Mouse (Mus musculus): Measurements from ENCODE around the gene Dhrs13. TPM values are rescaled to one million over a fixed set of nuclear protein-coding genes. Genes with fewer than 3 reads are reported as not detected.

Dhrs13 gene
- polyA plus RNA-seq, 1 experiment from 2014 or later: 17.0 TPM

DNA sequence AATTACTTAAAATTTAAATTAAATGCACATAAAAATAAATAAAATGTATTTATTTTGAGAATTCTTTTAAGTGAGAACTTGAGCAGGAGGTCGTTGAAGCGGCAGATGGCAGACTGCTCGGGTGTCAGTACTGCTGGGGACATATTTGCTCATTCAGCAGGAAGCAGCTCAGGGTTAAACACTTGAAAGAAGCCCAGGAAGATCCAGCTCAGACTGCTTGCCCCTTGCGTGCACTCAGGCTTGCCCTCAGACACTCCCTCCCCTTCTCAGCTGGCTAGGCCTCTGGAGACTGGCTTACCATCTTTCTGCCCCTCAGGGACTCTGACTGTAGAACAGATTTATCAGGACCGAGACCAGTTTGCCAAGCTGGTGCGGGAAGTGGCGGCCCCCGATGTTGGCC is 24.9 kb downstream of the Dhrs13 start:
- no peaks in the 10 kb centered on the region for H3K4me1 ChIP-seq (replicated peaks)
- no peaks in the 10 kb centered on the region for H3K27me3 ChIP-seq (ENCODE audit: insufficient read depth, poor library complexity, severe bottlenecking)
- DNase-seq (ENCODE audit: low spot score): no peak
- H3K36me3 ChIP-seq: peaks cover 77% of the 10 kb centered on the region
- no peak overlapping the region for H3K27ac ChIP-seq
- H3K9me3 ChIP-seq: no peaks in the 10 kb centered on the region
- 80% methylated on average over 8 of the region's 8 CpGs for WGBS
- no peak overlapping the region for H3K4me3 ChIP-seq

DNA sequence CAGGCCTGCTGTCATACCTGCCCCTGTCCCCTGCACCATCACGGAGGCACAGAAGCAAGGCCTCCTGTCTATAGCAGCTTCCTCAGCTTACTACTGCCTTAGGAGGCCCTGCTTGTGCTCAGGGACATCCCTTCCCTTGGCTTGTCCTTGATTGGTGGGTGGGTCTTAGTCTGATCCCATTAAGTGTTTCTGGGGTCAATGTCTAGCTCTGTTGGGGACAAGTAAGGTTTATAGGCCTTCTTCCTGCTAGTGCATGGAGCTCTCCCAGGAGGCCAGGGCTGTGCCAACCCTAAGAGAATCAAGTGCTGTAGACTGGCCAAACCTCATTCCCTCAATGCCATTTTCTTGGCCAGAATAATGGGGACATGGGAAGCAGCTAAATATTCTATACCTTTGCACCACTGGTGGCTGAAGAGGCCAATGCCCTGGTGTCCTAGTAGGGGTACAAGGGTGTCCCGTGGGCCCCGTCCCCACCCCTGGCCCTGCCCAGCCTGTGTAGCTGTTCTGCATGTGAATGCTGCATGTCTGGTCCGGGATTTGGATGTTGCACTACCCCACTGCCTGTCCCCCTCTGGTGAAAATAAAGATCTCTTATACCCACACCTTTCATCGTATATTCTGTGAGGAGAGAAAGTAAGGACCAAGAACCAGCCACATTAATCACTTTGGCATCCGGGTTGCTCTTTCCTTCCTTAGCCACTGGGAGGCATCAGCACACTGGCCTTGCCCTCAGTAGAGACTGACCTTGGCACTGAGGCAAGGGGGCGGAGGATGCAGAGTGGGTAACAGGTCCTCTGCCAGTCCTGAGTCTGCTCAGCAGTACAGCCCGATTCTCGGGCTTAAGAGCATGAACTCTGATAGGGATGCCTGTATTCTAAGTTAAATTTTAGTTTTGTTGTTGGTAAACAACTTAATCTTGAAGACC is 28.0 kb downstream of the Dhrs13 start:
- H3K27me3 ChIP-seq (ENCODE audit: insufficient read depth, poor library complexity, severe bottlenecking): no peaks in the 10 kb centered on the region
- no peaks in the 10 kb centered on the region for H3K4me1 ChIP-seq (replicated peaks)
- H3K27ac ChIP-seq: no peak overlapping the region
- no peak overlapping the region for H3K4me3 ChIP-seq
- 73% methylated on average over 9 of the region's 9 CpGs for WGBS
- no peaks in the 10 kb centered on the region for H3K9me3 ChIP-seq
- peaks cover 50% of the 10 kb centered on the region for H3K36me3 ChIP-seq
- peak; percentile 44 for DNase-seq (ENCODE audit: low spot score)

DNA sequence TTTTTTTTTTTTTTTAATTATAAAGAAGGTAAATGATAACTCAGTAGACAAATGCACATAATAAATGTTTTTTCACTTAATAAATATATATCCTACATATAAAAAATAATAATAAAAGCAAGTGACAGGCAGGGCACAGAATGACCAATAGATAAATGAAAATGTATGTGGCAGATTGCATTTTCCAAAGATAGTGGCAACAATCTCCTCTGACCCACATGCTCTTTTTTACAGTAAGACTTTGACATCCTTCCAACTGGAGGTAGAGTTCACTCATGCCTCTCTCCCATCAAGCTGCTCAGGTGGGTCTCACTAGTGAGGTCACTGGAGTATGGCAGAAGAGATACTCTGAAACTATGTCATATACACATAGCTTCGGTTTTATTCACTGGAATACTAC is 30.5 kb downstream of the Dhrs13 start:
- H3K36me3 ChIP-seq: peaks cover 27% of the 10 kb centered on the region
- no peaks in the 10 kb centered on the region for H3K9me3 ChIP-seq
- no peak for DNase-seq (ENCODE audit: low spot score)
- H3K27ac ChIP-seq: no peak overlapping the region
- no peak overlapping the region for H3K4me3 ChIP-seq
- H3K27me3 ChIP-seq (ENCODE audit: insufficient read depth, poor library complexity, severe bottlenecking): no peaks in the 10 kb centered on the region
- 88% methylated on average over 1 of the region's 1 CpGs for WGBS
- H3K4me1 ChIP-seq (replicated peaks): no peaks in the 10 kb centered on the region

DNA sequence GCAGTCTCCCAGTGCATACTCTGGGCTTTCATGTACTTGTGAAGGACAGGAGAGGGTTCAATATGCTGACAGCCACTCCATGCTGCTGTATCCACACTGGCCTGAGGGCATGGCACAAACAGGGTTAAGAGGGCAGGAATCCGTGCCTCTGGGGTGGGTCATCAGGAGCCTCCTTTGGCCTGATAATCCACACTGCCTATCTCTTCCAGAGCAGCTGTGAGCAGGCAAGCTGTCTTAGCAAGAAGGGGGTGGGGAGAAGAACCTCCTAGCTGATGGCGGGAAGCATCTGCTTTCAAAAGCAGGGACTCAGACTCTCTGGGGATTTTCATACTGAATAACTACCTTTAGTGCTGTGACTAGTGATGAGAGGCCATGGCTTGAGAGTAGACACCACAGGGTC is 33.8 kb downstream of the Dhrs13 start:
- Histone ChIP-seq H3K4me3 (no peak overlapping the region), H3K9me3 (no peaks in the 10 kb centered on the region), H3K4me1 (replicated peaks) (no peaks in the 10 kb centered on the region), H3K27me3 (ENCODE audit: insufficient read depth, poor library complexity, severe bottlenecking) (no peaks in the 10 kb centered on the region), H3K36me3 (0 out of 2 replicates have a peak, but pooled peaks cover 6% of the 10 kb centered on the region), H3K27ac (peak overlapping the region; percentile 5; the same call in 1 of the 2 replicates)
- WGBS: 55% methylated on average over 2 of the region's 2 CpGs
- DNase-seq (ENCODE audit: low spot score): no peak

DNA sequence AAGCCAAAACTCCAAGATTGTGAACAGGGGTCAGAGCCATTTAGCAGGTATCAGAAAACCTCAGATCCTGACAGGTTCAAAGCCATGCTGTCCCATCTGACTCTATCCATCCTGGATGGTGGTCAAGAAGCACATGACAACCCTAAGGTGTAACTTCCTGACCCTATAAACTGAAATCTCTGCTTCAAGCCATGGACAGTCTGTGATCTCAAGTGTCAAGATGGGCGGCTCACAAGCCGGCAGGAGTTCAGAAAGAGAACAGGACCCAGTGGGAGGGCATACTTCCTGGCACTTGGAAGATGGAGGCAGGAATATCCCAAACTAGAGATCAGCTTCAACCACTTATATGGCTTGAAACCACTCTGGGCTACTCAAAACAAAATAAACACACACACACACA is 34.6 kb downstream of the Dhrs13 start:
- no peaks in the 10 kb centered on the region for H3K9me3 ChIP-seq
- no peak overlapping the region for H3K27ac ChIP-seq
- H3K4me3 ChIP-seq: no peak overlapping the region
- 67% methylated on average over 2 of the region's 2 CpGs for WGBS
- H3K27me3 ChIP-seq (ENCODE audit: insufficient read depth, poor library complexity, severe bottlenecking): no peaks in the 10 kb centered on the region
- no peak for DNase-seq (ENCODE audit: low spot score)
- H3K36me3 ChIP-seq: peaks cover 12% of the 10 kb centered on the region
- no peaks in the 10 kb centered on the region for H3K4me1 ChIP-seq (replicated peaks)

DNA sequence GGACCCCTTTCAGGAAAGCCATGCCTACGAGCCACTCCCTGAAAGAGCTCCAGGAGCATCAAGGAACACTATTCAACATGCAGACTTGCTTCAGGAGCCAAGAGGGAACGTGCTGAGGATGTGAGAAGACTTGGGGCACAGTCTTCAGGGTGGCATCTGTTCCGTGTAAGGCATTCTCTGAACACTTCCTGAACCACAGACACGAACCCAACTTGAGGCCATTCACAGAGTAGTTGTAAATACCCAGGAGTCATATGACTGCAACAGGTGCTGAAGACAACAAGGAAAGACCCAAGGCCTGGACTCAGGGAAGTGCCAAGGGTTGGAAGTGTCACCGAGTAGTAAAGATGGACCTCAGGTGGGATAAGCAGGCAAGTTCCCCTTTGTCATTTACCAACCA is 35.5 kb downstream of the Dhrs13 start:
- Histone ChIP-seq H3K4me1 (replicated peaks) (no peaks in the 10 kb centered on the region), H3K9me3 (no peaks in the 10 kb centered on the region), H3K27ac (no peak overlapping the region), H3K4me3 (no peak overlapping the region), H3K27me3 (ENCODE audit: insufficient read depth, poor library complexity, severe bottlenecking) (no peaks in the 10 kb centered on the region), H3K36me3 (peaks cover 22% of the 10 kb centered on the region)
- 77% methylated on average over 5 of the region's 5 CpGs for WGBS
- DNase-seq (ENCODE audit: low spot score): no peak

DNA sequence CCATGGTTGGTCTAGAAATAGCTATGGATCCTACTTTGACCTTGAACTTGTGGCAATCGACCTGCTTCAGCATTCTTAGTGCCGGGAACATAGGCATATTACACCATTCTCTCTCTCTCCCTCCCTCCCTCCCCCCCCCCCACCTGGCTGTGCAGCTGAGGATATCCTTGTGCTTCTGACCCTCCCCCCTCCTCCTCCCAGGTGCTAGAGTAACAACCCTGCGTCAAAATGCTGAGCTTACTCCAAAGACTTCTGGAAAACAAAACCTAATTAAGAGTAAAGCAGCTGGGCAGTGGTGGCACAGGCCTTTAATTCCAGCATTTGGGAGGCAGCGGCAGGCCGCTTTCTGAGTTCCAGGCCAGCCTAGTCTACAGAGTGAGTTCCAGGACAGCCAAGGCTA is 37.0 kb downstream of the Dhrs13 start:
- no peak overlapping the region for H3K27ac ChIP-seq
- H3K4me1 ChIP-seq (replicated peaks): no peaks in the 10 kb centered on the region
- WGBS: 81% methylated on average over 5 of the region's 5 CpGs
- no peak for DNase-seq (ENCODE audit: low spot score)
- peaks cover 37% of the 10 kb centered on the region for H3K36me3 ChIP-seq
- no peaks in the 10 kb centered on the region for H3K27me3 ChIP-seq (ENCODE audit: insufficient read depth, poor library complexity, severe bottlenecking)
- no peak overlapping the region for H3K4me3 ChIP-seq
- H3K9me3 ChIP-seq: no peaks in the 10 kb centered on the region

DNA sequence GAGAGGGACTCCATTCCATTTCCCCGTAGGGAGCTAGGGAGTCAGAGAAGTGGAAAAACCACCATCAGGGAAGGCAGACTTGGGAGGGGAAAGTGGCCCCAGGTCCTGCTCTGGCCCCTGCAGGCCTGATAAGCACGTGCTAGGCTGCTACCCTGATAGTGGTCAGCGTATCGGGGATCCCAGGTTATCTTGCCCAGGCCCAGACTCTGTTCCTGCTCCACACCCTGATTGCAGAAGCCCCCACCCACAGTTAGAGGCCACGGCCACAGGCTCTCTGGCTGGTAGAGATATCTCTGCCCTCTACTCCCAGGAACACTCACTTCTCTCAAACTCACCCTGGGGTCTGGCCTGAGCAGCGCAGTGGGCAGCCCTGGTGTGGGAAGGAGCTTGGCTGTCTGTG is 37.6 kb downstream of the Dhrs13 start:
- Histone ChIP-seq H3K27ac (0 out of 2 replicates have a peak overlapping the region, but pooled peaks have one; percentile 24), H3K9me3 (no peaks in the 10 kb centered on the region), H3K4me3 (no peak overlapping the region), H3K27me3 (ENCODE audit: insufficient read depth, poor library complexity, severe bottlenecking) (no peaks in the 10 kb centered on the region), H3K4me1 (replicated peaks) (no peaks in the 10 kb centered on the region), H3K36me3 (peaks cover 43% of the 10 kb centered on the region)
- 82% methylated on average over 6 of the region's 6 CpGs for WGBS
- DNase-seq (ENCODE audit: low spot score): no peak

DNA sequence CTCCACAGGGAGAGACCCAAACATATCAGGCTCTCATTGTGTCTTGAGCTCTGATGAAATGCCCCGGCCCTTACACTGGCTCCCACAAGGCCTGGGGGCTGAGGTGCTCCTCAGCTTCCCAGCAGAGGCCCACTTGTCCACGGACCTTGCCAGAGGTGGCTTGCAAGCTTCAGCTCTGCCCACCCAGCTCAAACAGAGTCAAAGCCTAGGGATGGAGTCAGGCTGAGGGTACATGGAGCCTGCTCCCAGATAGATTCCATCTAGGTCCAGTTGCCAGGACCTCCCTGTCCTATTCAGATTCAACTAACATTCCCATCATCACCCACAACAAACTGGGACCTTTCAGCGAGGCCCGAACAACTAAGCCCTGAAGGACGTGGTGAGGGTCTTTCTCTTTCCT is 39.9 kb downstream of the Dhrs13 start:
- peak overlapping the region; percentile 37; the same call in 1 of the 2 replicates for H3K27ac ChIP-seq
- no peaks in the 10 kb centered on the region for H3K9me3 ChIP-seq
- H3K4me3 ChIP-seq: no peak overlapping the region
- 82% methylated on average over 5 of the region's 5 CpGs for WGBS
- H3K36me3 ChIP-seq: peaks cover 65% of the 10 kb centered on the region
- H3K4me1 ChIP-seq (replicated peaks): no peaks in the 10 kb centered on the region
- H3K27me3 ChIP-seq (ENCODE audit: insufficient read depth, poor library complexity, severe bottlenecking): no peaks in the 10 kb centered on the region
- DNase-seq (ENCODE audit: low spot score): no peak

DNA sequence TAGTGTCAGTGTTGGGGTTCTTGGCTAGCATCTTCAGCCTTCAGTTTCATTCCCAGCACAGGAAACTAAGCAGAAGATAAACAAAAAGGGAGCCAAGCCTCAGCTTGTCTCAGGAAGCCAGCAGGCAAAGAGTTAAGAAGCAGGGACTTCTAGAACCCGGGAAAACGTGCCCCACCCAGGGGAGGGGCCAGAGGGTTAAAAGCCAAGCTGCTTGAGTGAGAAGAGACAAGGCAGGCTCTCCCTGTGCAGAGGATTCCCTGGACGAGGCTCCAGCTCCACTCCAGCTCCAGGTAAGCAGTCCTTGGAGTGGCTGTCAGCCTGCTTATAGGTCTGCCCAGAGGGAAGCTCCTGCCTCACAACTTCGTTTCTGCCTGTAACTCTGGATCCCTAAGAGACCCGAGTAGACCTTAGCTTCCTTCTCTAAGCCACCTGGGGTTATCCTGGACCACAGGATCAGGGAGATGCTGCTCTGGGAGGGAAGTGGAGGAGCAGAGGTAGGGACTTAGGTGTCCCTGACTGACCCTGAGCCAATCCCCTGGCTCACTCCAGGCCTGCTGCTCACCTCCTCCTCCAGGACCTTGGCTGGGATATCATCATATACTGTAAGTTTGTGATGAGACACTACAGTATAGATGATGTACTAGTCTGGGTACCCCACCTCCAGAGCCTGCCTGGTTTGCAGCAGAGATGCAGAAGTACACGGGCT is 40.5 kb downstream of the Dhrs13 start:
- Histone ChIP-seq H3K27ac (peak overlapping the region; percentile 37; the same call in 1 of the 2 replicates), H3K36me3 (peaks cover 72% of the 10 kb centered on the region), H3K4me1 (replicated peaks) (no peaks in the 10 kb centered on the region), H3K27me3 (ENCODE audit: insufficient read depth, poor library complexity, severe bottlenecking) (no peaks in the 10 kb centered on the region), H3K4me3 (peak overlapping the region; percentile 22), H3K9me3 (no peaks in the 10 kb centered on the region)
- WGBS: 35% methylated on average over 6 of the region's 6 CpGs
- DNase-seq (ENCODE audit: low spot score): no peak

DNA sequence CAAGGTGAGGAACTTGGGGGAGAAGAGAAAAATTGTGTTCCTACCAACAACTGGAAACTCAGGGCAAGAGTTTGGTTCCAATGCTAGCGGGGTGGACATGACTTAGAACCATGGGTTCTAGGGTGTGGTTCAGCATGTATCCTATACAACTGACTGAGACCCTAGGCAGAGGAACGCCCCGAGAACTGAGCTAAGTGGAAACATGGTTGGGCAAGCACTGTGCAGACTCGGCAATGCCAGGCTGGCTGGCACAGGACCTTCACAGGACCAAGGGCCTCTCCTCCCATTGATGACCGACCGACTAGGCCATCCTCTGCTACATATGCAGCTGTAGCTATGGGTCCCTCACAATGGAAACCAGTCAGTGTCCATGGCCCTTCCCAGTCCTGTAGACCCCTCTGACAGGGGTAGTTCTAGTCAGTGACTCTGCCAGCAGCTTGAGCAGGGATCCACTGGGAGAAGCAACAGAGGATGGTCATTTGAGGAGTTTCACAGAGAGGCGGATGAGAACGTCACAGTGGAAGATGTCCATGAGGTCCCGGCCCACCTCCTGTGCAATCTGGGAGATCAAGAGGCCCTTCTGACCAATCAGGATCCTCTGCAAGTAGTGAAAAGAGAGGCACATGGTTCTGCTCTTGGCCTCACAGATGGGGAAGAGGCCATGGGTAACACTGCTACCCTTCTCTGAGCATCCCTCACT is 41.6 kb downstream of the Dhrs13 start:
- Histone ChIP-seq H3K27ac (no peak overlapping the region), H3K9me3 (no peaks in the 10 kb centered on the region), H3K4me1 (replicated peaks) (no peaks in the 10 kb centered on the region), H3K36me3 (peaks cover 79% of the 10 kb centered on the region), H3K27me3 (ENCODE audit: insufficient read depth, poor library complexity, severe bottlenecking) (no peaks in the 10 kb centered on the region), H3K4me3 (no peak overlapping the region; the same call in 1 of the 2 replicates)
- 93% methylated on average over 9 of the region's 9 CpGs for WGBS
- DNase-seq (ENCODE audit: low spot score): no peak

DNA sequence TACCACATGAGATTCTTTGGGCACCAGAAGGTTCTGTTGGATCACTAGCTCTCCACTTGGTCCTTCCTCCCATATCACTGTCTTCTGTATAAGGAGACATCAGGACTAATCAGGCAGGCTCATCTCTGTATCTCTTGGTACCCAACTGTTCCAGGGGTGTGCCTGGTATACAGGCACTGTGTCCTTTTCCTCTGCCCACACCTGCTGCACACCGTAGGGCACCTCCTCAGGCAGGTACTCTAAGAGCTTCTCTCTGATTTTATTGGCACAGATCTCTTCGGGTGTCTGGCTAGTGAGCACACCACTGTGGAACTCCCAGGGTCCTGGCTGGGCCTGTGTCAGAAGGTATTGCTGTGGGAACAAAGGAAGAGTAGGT is 42.2 kb downstream of the Dhrs13 start:
- Histone ChIP-seq H3K27ac (no peak overlapping the region), H3K27me3 (ENCODE audit: insufficient read depth, poor library complexity, severe bottlenecking) (no peaks in the 10 kb centered on the region), H3K36me3 (peaks cover 79% of the 10 kb centered on the region), H3K4me1 (replicated peaks) (peaks cover 5% of the 10 kb centered on the region), H3K9me3 (no peaks in the 10 kb centered on the region), H3K4me3 (no peak overlapping the region)
- DNase-seq (ENCODE audit: low spot score): no peak
- WGBS: 91% methylated on average over 2 of the region's 2 CpGs

DNA sequence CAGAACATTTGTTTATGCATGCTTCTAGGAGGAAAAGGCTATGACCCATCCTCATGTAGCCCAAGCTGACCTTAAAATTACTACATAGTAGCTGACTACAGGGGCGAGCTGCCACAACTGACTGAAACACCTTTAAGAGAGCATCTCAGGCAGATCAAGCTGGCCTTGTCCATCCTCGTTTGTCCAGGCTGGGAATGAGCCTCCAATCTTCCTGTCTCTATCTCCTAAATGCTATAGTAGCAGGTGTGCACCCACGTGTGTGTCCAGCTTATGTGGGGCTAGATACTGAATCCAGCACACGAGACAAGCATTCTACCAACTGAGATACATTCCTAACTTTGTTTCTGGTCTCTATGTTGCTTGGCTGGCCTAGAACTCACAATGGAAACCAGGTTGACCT is 42.6 kb downstream of the Dhrs13 start:
- Histone ChIP-seq H3K36me3 (peaks cover 79% of the 10 kb centered on the region), H3K27ac (no peak overlapping the region)
- WGBS: 94% methylated on average over 4 of the region's 4 CpGs

More for the DNA sequence above, 42.6 kb downstream of the Dhrs13 start:
- Histone ChIP-seq H3K4me3 (no peak overlapping the region), H3K27me3 (ENCODE audit: insufficient read depth, poor library complexity, severe bottlenecking) (no peaks in the 10 kb centered on the region), H3K4me1 (replicated peaks) (peaks cover 9% of the 10 kb centered on the region), H3K9me3 (no peaks in the 10 kb centered on the region)
- no peak for DNase-seq (ENCODE audit: low spot score)
